Mouse (Mus musculus): ENCODE results near the gene Vgf.

GRCm38 (mm10) chr5:137061809-137062481 lies 35.8 kb downstream of the Vgf start:
- TF ChIP-seq CTCF (IDR thresholded peaks at IDR 0.05; ENCODE audit: extremely low read depth, insufficient read depth, insufficient read length, insufficient replicate concordance) (peak; percentile 33; the same call in 1 of the 2 replicates), POLR2A (IDR thresholded peaks at IDR 0.05; ENCODE audit: low read depth, low read length) (no peak)

Measured in spleen, adult 2 months (tissue).